Mouse (Mus musculus) layer of hippocampus, adult 11-12 months (tissue): Measurements from ENCODE around the gene Fam160b1.

Experiments used
- DNase-seq: peaks from one replicate; pipeline ENCODE4 v3.0.0; 2022; ENCODE audit warnings: low spot score

Fam160b1 gene

GRCm38 (mm10) chr19:57425296-57425695 is 64.8 kb downstream of the Fam160b1 start:
- no peak for DNase-seq

- DNase-seq = no peak
These were observed 66.4 kb downstream of the Fam160b1 start for GRCm38 (mm10) chr19:57426841-57427240.

GRCm38 (mm10) chr19:57427756-57428438 is 67.4 kb downstream of the Fam160b1 start:
- DNase-seq = no peak

GRCm38 (mm10) chr19:57428641-57429040 is 68.2 kb downstream of the Fam160b1 start:
- no peak for DNase-seq

DNA sequence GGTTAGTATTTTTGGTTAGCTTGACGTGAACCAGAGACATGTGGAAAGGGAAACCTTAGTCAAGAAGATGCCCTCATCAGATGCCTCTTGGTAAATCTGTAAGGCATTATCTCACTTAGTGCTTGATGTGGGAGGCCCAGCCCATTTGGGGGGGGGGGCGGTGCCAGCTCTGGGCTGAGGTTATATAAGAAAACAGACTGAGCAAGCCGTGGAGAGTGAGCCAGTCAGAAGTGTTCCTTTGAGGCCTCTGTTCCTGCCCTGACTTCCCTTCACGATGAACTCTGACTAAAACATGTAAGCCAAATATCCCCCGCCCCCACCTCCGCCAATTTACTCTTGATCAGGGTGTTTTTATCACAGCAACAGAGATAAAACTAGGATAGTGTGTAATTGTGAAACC is 69.4 kb downstream of the Fam160b1 start:
- DNase-seq = no peak

DNA sequence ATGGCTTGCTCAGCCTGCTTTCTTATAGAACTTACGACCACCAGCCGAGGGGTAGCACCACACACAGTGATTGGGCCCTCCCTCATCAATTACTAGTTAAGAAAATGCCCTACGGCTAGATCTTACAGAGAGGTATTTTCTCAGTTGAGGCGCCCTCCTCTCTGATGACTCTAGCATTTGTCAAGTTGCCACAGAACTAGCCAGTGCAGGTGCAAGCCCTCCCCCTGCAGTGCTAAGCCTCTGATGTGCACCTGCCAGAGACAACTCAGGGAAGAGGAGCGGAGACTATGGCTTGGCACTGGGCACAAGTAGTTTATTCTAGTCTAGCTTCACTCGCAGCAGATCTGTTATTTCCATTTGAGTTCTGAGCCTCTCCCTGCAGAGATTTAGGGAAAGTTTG is 71.0 kb downstream of the Fam160b1 start:
- no peak for DNase-seq

DNA sequence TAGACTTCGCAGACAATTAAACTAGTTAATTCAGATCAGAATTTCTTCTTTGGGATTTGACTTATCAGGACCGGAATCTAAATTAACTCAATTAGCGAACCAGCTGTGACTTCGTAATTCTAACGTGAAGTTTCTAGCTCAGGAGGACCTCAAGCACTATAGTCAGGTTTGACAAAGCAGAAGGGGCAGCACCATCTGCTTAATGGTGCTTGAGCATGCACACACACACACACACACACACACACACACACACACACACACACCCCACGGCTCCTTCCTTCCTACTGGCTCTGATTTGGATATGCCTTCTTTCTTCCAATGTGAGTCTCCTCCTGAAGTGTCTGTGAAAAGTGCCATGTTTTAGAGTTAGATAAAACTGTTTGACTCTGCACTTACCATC is 73.5 kb downstream of the Fam160b1 start:
- no peak for DNase-seq

- no peak for DNase-seq
These were observed 76.1 kb downstream of the Fam160b1 start for GRCm38 (mm10) chr19:57436586-57437021.

DNA sequence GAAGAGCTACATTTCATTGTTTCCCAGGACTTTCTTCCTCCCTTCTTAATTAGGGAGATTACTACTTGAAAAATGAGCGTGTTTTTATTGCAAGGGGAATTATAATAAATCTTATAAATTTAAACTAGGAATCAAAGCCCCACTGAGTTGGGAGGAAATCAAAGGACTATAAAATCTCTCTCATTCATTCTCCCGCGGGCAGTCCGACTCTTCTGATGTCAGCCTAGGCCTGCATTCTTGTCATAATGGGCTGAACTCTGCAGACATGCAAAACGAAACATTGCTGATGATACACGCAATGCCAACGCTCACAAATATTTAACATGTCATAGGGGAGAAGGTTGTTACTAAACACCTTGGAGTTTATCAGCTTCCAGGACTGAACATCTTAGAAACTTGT is 76.6 kb downstream of the Fam160b1 start:
- no peak for DNase-seq
